In genomic region chr4:139146760-139147159, GRCm38 (mm10) we compare ENCODE assay signal across 13 mouse cellular contexts. TPM values are rescaled to one million over a fixed set of nuclear protein-coding genes. Genes with fewer than 3 reads are reported as not detected.
DNase-seq lines count a peak whose midpoint lies in the region; TF ChIP-seq lines count a peak whose summit lies in the region.
"Had no signal": no experiment of that assay in that cellular context is flagged by ENCODE, and none has a peak within 500 bp of the region (broad histone marks: within the 10 kb centered on the region; RNA-seq: fewer than 3 reads in every experiment).

No protein-coding gene starts in this region.

- no peaks in the 10 kb centered on the region for H3K79me3 ChIP-seq in C2C12 (ENCODE audit: low read depth)

- H3K4me3 ChIP-seq in C2C12 (ENCODE audit: insufficient read depth, poor library complexity, severe bottlenecking): no peak overlapping the region
- H3K4me3 ChIP-seq: embryonic facial prominence, embryonic 13.5 days; liver, embryonic 15.5 days; midbrain, embryonic 15.5 days had no signal

- no peaks in the 10 kb centered on the region for H3K79me2 ChIP-seq in C2C12 (ENCODE audit: control insufficient read depth, insufficient read depth)

- H3ac ChIP-seq in C2C12 (ENCODE audit: control insufficient read depth, insufficient read length, low read depth): no peak overlapping the region

- intact Hi-C loops in heart, postnatal 36 days (cut with DNase I): no loop called here

- DNase-seq in kidney, postnatal 4 days: peak; percentile 8 to 19
- no peak for DNase-seq in kidney, adult 11 months
- peak; percentile 56 to 65 for DNase-seq in gastrocnemius, adult 8-10 months (ENCODE audit: low spot score in 2 of 2)
- peak; percentile 57 to 61 for DNase-seq in heart, postnatal 36 days
- no peak for DNase-seq in thymus, postnatal 10 days (ENCODE audit: low spot score in 2 of 2)
- DNase-seq in cerebellum, postnatal 36 days: no peak
- DNase-seq in retina, embryonic 14.5 days (ENCODE audit: low spot score): no peak
- DNase-seq: kidney, adult 9 months had no signal

- no peaks in the 10 kb centered on the region for H3K27me3 ChIP-seq in C2C12 (ENCODE audit: control insufficient read depth, insufficient read depth, insufficient read length)
- H3K27me3 ChIP-seq: embryonic facial prominence, embryonic 13.5 days; liver, embryonic 15.5 days; midbrain, embryonic 15.5 days had no signal

- H3K36me3 ChIP-seq in C2C12 (ENCODE audit: control insufficient read depth, insufficient read depth): no peaks in the 10 kb centered on the region
- H3K36me3 ChIP-seq: embryonic facial prominence, embryonic 13.5 days; liver, embryonic 15.5 days; midbrain, embryonic 15.5 days had no signal

- no peak for TF ChIP-seq CTCF in C2C12 (IDR thresholded peaks at IDR 0.05; ENCODE audit: control insufficient read depth, insufficient read depth, insufficient read length)

TF ChIP-seq in C2C12, 6 proteins besides CTCF, POLR2A, EP300 and RAD21:
- TF ChIP-seq CEBPB (IDR thresholded peaks at IDR 0.05; ENCODE audit: low read depth) (no peak), FOSL1 (IDR thresholded peaks at IDR 0.05; ENCODE audit: insufficient read depth, low read length, poor library complexity, severe bottlenecking) (peak; percentile 34), MAX (IDR thresholded peaks at IDR 0.05) (peak; percentile 12)

RNA-seq across cellular contexts. Expression of gene Minos1, which starts 15.8 kb away (rescaled TPM):
- 246 TPM for polyA plus RNA-seq in C2C12 (2012; fragmentation: generic; extraction: Trizol)
- total RNA-seq in gastrocnemius, adult 8-10 months (2022): 100 to 1,000 TPM; 289 to 395 (median 341) TPM
- total RNA-seq in heart, postnatal 36 days (2021): 100 to 1,000 TPM; 679 to 769 TPM

RNA-seq across cellular contexts. Expression of gene Capzb, which starts 45.9 kb away (rescaled TPM):
- 362 TPM for polyA plus RNA-seq in C2C12 (2012; fragmentation: generic; extraction: Trizol)
- total RNA-seq in gastrocnemius, adult 8-10 months (2022): 100 to 1,000 TPM; 439 to 500 (median 472) TPM
- total RNA-seq in heart, postnatal 36 days (2021): 100 to 1,000 TPM; 393 to 443 TPM

RNA-seq across cellular contexts. Expression of gene Nbl1, which starts 54.0 kb away (rescaled TPM):
- polyA plus RNA-seq in C2C12 (2012; fragmentation: generic; extraction: Trizol): 61.3 TPM
- total RNA-seq in gastrocnemius, adult 8-10 months (2022): 10 to 100 TPM; 11.6 to 26.3 (median 16.5) TPM
- total RNA-seq in heart, postnatal 36 days (2021): 10 to 100 TPM; 25.5 to 29.1 TPM
- total RNA-seq: neutrophil, adult 5-6 weeks had no signal

Comparison
In these comparisons a context has a peak if more than half of its experiments do, and no peak if none do; other contexts are left out.
1. DNase-seq: peak in kidney, postnatal 4 days (2 of 2), gastrocnemius, adult 8-10 months (2 of 2) and heart, postnatal 36 days (2 of 2); none in kidney, adult 11 months (single experiment), thymus, postnatal 10 days (0 of 2), cerebellum, postnatal 36 days (0 of 2) and retina, embryonic 14.5 days (single experiment).